Mouse (Mus musculus) spleen, adult 2 months (tissue): Measurements from ENCODE around the gene Myo16.

Experiments
- CTCF ChIP-seq: fragments of 200-500 bp; IDR thresholded peaks from 2 replicates; pipeline ENCODE4 v1.5.1; 2011; ENCODE audit warnings: mild to moderate bottlenecking, inconsistent platforms; ENCODE audit not compliant: insufficient read depth, insufficient read length, insufficient replicate concordance; ENCODE audit errors: extremely low read depth
- POLR2A ChIP-seq: fragments of 200-500 bp; IDR thresholded peaks from 2 replicates; pipeline ENCODE4 v1.6.1; 2011; ENCODE audit warnings: low read depth, low read length, inconsistent platforms

DNA sequence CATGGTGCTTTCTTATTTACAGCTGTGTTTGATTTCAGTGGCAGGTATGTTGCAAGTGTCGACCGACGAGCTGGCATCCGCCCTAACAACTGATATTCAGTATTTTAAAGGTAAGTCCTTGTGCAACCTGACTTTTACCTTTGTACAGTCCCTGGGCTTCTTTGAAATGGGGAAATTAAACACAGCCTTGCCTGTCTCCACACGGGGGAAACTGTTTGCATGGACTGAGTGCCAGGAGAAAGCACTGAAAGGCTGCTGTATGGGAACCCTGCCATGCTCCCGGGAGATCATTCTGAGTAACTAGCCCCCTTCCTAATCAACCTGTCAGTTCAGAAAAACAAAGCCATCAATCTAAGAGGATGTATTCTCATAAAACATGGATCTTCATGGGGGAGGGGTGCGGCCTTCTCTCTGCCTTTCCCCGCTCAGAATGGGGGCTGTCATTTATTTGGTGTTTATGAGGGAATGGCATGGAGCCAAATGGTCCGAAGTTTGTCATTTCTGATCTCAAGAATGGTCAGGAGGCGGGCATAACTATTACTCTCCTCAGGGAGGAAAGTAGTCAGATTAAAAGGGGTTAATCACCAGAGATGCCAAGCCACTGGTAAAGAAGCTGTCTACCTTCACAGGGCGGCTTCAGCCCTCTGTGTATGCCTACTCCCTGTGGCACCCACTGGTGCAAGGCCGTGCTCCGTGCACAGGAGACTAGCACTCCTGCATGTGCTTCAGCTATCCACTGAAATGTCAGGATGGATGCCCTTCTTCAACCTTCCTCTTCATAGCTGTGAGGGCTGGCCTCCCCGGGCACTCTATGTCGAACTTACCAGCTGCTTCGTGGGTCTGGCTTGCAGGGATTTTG, 286.1 kb downstream of the Myo16 start:
- TF ChIP-seq CTCF = no peak
- no peak for TF ChIP-seq POLR2A
